Mouse (Mus musculus) heart, adult 9 months (tissue): ENCODE measurements at regions not wholly inside any gene's neighbourhood (a gene's known extent, or its start where the extent isn't known, plus 50 kb on each side); places are given as distances from the start of the nearest gene placed in this dataset.

Source experiments
- DNase-seq, 2 experiments: peaks; one replicate each; pipeline ENCODE4 v3.0.0; 2022; ENCODE audit warnings: low spot score in 2 of 2

- no peak for DNase-seq
These were observed 161.5 kb upstream of the Mbnl1 start for GRCm38 (mm10) chr3:60311178-60311577.

GRCm38 (mm10) chr3:60320213-60320936, 152.3 kb upstream of the Mbnl1 start:
- DNase-seq: peak; percentile 14 to 30

GRCm38 (mm10) chr3:60323514-60323913, 149.1 kb upstream of the Mbnl1 start:
- no peak for DNase-seq

DNA sequence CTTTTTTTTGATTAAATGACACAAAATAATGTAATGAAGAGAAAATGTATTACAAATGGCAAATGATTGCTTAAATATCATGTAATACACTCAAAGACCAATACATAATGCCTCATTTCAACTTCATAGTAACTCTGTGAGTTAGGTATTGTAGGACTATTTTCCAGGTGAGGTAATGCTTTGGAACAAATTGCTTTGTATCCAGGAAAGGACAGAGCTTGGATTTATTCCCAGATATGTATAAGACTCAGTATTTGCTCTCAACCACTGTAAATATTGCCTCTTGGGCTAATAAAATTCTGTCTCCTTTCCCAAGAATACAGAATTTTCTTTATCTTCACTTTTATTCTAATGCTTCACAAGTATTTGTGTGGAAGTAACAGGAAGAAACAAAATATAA, 148.2 kb upstream of the Mbnl1 start:
- no peak for DNase-seq

DNA sequence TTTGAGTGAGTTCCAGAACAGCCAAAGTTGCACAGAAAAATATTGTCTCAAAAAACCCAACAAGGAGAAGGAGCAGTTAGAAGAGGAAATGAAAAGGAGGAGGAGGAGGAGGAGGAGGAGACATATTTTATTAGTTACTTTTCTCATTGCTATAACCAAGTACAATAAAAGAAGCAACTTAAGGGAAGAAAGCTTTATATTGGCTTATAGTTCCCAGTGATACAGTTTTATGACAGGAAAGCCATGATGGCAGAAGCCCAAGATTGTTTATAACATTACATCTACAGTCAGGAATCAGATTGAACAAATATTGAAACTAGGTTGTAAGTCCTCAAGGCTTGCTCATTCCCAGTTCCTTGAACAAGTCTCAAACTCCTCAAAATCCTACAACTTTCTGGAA, 147.7 kb upstream of the Mbnl1 start:
- no peak for DNase-seq

DNA sequence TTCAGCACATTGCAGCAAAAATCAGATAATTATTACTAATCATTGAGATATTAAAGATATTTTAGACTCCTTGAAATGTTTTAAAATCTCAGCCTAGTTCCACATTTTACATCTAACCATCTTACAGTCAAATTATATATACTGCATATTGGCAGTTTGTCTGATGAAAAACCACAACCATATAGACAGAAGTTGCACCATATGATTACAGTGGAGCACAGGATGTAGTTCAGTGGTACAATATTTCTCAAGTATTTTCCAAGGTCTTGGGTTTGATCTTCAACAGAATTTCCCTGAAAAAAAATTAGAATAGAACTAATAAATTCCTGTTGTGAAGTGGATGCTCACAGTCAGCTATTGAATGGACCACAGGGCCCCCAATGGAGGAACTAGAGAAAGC, 140.2 kb upstream of the Mbnl1 start:
- no peak for DNase-seq

DNA sequence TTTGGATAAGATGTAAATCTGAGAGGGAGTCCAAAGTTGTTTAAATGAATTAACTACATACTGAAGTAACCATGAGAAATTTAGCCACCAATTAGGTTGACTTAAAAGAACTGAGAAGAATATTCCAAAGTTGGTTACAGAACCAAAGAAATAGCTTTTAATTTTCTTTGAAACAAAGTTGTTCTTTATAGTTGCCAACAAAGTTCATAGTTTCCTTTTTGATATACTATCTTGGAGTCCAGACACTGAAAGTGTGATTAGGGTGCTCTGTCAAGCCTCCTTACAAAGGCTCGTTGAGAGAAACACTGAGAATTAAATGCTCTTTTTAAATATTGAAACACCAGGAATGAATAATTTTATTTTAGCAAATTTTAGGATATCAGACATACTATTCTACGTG, 139.0 kb upstream of the Mbnl1 start:
- no peak for DNase-seq

DNA sequence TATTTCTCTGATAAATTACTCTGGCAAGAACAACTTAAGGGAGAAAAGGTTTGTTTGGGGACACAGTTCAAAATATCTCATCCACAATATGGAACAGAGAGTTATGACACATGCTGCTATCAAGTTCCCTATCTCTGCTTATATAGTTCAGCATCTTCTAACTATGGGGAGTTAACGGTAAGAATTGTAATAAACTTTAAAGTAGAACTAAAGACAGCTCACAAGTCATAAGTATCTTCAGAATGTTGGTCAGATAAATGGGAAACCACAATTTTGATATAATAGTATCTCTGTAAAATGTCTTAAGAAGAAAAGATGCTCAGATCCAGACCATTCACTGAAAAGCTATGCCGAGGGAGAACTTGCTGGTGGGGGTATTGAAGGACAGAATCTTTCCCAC, 138.5 kb upstream of the Mbnl1 start:
- no peak for DNase-seq

- DNase-seq: peak; percentile 23 to 36
These were observed 126.2 kb upstream of the Mbnl1 start for GRCm38 (mm10) chr3:60346390-60346789.

GRCm38 (mm10) chr3:60347049-60347448, 125.6 kb upstream of the Mbnl1 start:
- no peak for DNase-seq

GRCm38 (mm10) chr3:60371176-60371965, 101.3 kb upstream of the Mbnl1 start:
- peak in 1 of 2 experiments; percentile 26 for DNase-seq

- DNase-seq: no peak
These were observed 99.0 kb upstream of the Mbnl1 start for GRCm38 (mm10) chr3:60373662-60374061.

DNA sequence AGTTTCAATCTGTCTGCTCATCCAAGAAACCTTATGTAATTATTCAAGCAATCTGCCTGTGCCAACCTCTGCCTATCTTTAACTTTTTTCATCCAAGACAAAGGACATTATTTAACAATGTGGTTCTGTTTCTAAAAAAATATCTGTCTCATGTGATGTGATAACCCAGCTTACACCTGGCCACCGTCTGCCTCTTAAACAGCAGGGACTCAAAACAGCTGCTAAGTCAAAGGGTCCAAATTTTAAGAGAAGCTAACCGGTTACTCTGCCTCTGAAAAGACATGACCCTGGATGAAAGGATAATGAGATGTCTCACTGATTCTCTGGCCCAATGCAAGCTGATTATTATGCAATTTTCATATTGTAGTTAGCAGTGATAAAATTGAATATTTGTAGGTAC, 84.0 kb upstream of the Mbnl1 start:
- no peak for DNase-seq

DNA sequence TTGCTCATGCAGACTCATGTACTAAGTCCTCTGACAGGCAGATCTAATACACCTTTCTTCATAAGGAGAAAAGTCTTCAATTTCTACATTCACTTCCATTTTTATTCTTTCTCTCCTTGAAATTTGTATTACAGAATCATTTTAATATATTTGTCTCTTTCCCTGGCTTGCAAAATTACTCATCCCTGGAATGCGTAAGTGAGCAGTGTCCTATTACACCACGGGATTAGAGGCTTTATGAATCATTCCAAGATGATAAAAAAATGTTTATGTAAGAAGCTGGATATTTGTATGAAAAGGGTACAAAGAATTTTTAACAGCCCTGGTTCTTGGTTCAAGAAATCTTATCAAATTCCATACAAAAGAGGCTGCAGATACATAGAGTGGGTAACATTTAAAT, 83.6 kb upstream of the Mbnl1 start:
- DNase-seq: no peak

DNA sequence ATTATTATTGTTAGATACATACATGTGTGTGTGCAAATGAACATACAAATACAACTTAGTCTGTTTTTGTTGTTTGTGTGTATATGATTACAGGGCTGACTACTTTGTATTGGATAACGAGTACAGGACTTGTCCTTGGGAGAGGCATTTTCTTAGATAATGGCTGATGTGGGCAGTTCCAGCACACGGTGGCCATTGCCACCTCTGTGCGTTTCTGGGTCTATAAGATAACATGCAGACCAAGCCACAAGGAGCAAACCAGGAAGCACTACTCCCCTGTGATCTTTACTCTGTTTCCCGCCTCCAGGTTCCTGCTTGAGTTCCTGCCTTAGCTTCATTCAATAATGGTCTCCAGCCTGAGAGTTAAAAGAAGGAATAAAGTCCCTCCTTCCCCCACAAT, 77.3 kb upstream of the Mbnl1 start:
- DNase-seq: no peak

DNA sequence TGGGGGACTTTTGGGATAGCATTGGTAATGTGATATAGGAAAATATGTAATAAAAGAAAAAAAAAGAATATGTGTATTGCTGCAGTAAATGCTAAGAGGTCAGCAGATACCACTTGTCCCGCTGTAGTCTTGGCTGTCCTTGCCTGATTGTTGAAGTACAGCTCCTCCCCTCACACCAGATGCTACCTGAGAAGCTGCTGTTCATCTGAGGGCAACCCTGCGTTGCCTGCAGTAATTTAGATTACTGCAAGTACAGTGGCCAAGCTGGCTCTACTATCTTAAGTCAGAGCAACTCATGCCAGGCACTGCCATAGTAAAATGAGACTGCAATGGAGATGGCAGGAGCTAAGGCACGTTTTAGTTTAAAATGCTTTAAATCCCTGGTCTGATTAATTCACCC, 75.7 kb upstream of the Mbnl1 start:
- DNase-seq: no peak

DNA sequence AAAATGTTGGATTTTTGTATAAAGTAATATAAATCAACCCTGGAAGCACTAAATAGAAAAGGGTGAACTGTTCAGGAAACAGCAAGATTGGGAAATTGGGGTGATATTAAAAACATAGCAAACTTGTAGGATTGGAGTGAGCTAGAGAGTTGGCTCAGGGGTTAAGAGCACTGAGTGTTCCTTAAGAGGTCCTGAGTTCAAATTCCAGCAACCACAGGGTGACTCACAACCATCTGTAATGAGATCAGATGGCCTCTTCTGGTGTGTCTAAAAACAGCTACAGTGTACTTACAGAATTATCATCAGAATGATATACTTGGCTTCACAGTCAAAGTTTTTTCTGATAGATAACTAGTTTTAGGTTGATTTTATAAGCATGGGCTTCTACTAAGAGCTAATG, 73.8 kb upstream of the Mbnl1 start:
- no peak for DNase-seq

DNA sequence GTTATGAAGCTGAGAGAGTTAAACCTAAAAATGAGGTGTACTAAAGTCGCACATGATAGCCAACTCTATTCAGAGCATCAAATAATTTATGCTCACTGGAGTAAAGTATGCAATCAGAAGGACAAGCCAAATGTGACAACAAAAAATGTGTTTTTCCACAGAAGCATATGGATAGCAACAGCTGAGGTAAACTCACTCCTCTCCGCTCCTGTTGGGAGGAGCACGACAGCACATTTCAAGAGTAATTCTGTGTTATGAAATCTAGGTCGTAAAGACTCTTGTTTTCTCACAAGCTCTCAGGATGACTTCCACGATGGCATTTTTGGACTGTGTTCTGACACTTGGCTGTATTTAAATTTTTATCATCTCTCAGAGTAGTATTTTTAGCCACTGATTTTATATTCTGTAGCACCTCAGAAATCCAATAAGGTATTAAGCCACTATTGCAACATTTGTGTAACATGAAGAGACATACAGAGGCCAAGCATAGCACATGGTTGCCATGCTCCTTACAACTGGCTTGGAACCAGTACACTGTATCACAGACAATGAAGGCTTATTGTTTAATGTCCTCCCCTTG, 70.3 kb upstream of the Mbnl1 start:
- DNase-seq: no peak

DNA sequence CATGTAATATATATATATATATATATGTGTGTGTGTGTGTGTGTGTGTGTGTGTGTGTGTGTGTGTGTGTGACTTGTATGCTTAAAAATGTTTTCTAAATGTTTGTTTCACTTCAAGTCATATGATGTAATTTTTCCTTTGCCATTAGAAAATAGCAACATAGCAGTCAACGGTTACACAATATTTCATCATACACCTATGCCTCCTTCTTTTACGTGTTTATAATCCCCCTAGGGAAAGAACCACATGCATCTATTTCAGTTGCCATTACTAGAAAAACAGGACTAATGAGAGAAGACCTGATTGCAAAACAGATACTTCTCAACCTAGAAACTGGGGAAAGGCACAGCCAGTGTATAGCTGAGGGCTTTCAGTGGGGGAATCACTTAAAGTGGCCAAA, 65.2 kb upstream of the Mbnl1 start:
- no peak for DNase-seq

GRCm38 (mm10) chr3:60407906-60408305, 64.7 kb upstream of the Mbnl1 start:
- DNase-seq: no peak

DNA sequence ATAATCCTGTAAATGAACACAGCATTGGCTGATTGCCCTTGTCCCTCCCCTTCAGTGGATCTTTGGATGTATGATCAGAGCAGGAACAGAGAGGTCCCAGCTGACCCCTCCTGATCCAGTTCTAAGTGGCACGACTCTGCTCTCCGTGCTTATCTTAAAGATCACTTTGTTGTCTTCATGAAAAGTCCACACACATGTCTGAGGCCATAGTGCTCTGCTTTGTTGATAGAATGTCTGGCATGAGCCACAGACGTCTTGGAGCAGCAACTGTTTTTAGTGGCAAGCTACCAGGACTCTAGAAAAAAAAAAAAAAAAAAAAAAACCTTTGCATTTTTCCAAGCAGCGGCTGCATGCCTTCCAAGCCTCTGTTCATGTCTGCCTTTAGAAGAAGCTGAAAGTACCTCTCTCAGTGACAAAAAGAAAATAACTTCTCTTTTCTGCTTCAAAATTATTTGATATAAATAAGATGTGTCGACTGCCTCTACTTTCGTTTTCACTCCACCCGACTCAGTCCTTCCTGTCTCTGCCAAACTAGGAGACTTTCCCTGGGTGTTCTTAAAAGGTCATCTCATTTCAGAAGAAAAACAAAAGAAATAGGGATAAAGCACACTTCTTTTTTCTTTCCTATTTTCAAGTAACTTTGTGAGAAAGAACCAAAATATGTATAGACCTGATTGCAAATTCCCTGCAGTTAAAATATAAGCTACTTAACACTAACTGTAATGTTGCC, 63.9 kb upstream of the Mbnl1 start:
- DNase-seq: peak; percentile 53 to 65

- peak; percentile 26 to 28 for DNase-seq
These were observed 63.4 kb upstream of the Mbnl1 start for GRCm38 (mm10) chr3:60409283-60409633.
